Mouse (Mus musculus) cerebellum, adult (tissue): ENCODE measurements around the gene Zdhhc21.

Source experiments
- ATAC-seq: cut with Nextera tagmentation; 2 replicates; pipeline ENCODE4 v1.9.2; 2017; ENCODE audit warnings: mild to moderate bottlenecking, moderate library complexity, mixed read lengths; ENCODE audit not compliant: insufficient number of reproducible peaks, low FRiP score, low TSS enrichment

Gene Zdhhc21

GRCm38 (mm10) chr4:82867111-82867510, 7.4 kb upstream of the Zdhhc21 start:
- ATAC-seq, result no peak

GRCm38 (mm10) chr4:82864974-82865699, 5.4 kb upstream of the Zdhhc21 start:
- no peak for ATAC-seq

- no peak for ATAC-seq
Observed at GRCm38 (mm10) chr4:82863316-82863715, 3.6 kb upstream of the Zdhhc21 start.

- no peak for ATAC-seq
Observed at GRCm38 (mm10) chr4:82861451-82861850, 1.7 kb upstream of the Zdhhc21 start.

- ATAC-seq, result no peak
Observed at GRCm38 (mm10) chr4:82860566-82860965, 808 bp upstream of the Zdhhc21 start.

- ATAC-seq, result no peak
Observed at GRCm38 (mm10) chr4:82858431-82859010, 1.2 kb downstream of the Zdhhc21 start.

GRCm38 (mm10) chr4:82856986-82857385, 2.8 kb downstream of the Zdhhc21 start:
- no peak for ATAC-seq

- ATAC-seq, result no peak
Observed at GRCm38 (mm10) chr4:82853809-82854208, 5.9 kb downstream of the Zdhhc21 start.

- ATAC-seq, result no peak
Observed at GRCm38 (mm10) chr4:82848552-82849234, 11.1 kb downstream of the Zdhhc21 start.

GRCm38 (mm10) chr4:82837526-82838240, 22.1 kb downstream of the Zdhhc21 start:
- no peak for ATAC-seq

GRCm38 (mm10) chr4:82831155-82831554, 28.6 kb downstream of the Zdhhc21 start:
- ATAC-seq, result no peak

GRCm38 (mm10) chr4:82829429-82829828, 30.3 kb downstream of the Zdhhc21 start:
- ATAC-seq, result no peak

- ATAC-seq, result no peak
Observed at GRCm38 (mm10) chr4:82827001-82827400, 32.8 kb downstream of the Zdhhc21 start.

GRCm38 (mm10) chr4:82817833-82818232, 41.9 kb downstream of the Zdhhc21 start:
- no peak for ATAC-seq

GRCm38 (mm10) chr4:82816351-82816750, 43.4 kb downstream of the Zdhhc21 start:
- ATAC-seq, result no peak

GRCm38 (mm10) chr4:82815296-82815695, 44.5 kb downstream of the Zdhhc21 start:
- no peak for ATAC-seq

- no peak for ATAC-seq
Observed at GRCm38 (mm10) chr4:82813356-82813755, 46.4 kb downstream of the Zdhhc21 start.

GRCm38 (mm10) chr4:82807811-82808210, 51.9 kb downstream of the Zdhhc21 start:
- ATAC-seq, result no peak

GRCm38 (mm10) chr4:82806176-82806757, 53.5 kb downstream of the Zdhhc21 start:
- peak; percentile 58; the same call in 1 of the 2 replicates for ATAC-seq

GRCm38 (mm10) chr4:82804019-82804418, 55.7 kb downstream of the Zdhhc21 start:
- 0 out of 2 replicates have a peak, but pooled peaks have one; percentile 40 for ATAC-seq
